Mouse (Mus musculus): ENCODE results near the gene Ank.
"Not testable (repeated sequence)": the region's sequence is repeated elsewhere in the genome, so short reads cannot be mapped to it uniquely, and the experiment has no call there.

The Ank gene

GRCm38 (mm10) chr15:27467081-27467491 lies 609 bp downstream of the Ank start:
- DNase-seq (ENCODE audit: low spot score): no peak

GRCm38 (mm10) chr15:27467641-27468040 lies 1.2 kb downstream of the Ank start:
- no peak for DNase-seq (ENCODE audit: low spot score)

GRCm38 (mm10) chr15:27468822-27469488 lies 2.5 kb downstream of the Ank start:
- no peak for DNase-seq (ENCODE audit: low spot score)

GRCm38 (mm10) chr15:27470346-27470745 lies 3.9 kb downstream of the Ank start:
- not testable (repeated sequence) for DNase-seq (ENCODE audit: low spot score)

DNA sequence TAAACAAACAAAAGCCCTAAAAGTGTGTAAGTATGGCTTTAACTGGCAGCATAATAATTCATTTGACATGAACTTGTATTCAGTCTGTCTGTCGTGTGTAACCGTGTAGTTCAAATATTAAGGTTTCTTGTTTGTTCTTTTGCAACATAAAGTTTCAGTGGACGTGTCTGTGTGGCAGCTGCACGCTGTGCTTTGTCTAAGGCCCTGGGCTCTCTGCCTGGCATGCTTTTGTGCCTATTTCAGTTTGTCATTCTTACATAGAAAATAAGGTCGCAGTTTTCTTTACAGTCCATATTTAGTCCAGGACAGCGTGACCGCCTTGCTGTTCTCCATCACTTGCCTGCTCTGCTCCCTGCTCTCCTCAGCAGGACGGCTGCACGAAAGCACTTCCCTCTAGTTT lies 5.8 kb downstream of the Ank start:
- no peak for DNase-seq (ENCODE audit: low spot score)

GRCm38 (mm10) chr15:27475988-27476387 lies 9.5 kb downstream of the Ank start:
- no peak for DNase-seq (ENCODE audit: low spot score)

GRCm38 (mm10) chr15:27476671-27477070 lies 10.2 kb downstream of the Ank start:
- DNase-seq (ENCODE audit: low spot score): no peak

- no peak for DNase-seq (ENCODE audit: low spot score)
These were observed 10.7 kb downstream of the Ank start for GRCm38 (mm10) chr15:27477159-27477558.

DNA sequence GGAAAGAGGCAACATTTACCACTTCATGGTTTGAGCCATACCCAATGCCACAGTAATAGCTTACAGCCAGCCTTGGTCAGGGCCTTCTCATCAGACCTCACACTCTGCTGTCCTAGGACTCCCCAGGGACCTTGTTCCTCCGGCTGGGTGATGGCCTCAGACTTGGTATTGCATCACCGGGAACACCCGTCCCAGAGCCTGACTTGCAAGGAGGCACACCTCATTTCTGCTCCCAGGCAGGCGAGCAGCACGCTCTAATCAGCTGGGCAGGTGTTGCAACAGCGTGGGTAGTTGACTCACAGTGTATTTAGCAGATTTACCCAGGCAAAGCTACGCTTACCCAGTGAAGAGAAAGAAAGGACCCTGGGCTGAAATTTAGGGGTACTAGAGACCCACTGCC lies 11.2 kb downstream of the Ank start:
- no peak for DNase-seq (ENCODE audit: low spot score)

DNA sequence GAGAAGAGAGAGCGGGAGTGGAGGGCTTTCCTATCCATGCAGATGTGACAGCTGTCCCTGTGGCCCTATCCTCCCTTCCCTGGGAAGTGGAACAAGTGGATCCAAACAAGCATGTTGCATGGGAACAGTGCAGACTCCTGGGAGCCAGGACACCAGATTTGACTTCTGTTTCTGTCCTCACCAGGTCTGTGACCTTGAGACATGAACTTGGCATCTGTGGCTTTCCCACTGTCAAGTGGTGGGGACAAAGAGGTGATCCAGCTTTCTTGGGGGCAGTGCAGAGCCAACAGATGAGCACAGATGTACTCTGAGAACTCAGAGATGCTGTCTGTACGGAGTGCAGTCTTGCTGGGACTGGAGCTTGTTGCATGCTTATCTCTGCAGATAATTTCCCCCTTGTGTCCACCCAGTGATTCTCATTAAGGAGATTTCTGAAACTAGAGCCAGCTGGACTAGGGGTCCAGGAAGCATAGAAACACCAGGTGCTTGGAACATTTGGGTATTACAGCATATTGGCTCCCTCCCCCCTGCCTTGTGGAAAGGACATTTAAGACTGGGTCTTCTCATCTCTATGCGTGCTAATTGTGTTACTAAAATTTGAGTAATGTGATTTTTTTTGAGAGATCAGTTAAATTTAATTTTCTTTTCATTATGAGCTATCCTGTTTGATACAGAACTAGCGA lies 14.0 kb downstream of the Ank start:
- no peak for DNase-seq (ENCODE audit: low spot score)

DNA sequence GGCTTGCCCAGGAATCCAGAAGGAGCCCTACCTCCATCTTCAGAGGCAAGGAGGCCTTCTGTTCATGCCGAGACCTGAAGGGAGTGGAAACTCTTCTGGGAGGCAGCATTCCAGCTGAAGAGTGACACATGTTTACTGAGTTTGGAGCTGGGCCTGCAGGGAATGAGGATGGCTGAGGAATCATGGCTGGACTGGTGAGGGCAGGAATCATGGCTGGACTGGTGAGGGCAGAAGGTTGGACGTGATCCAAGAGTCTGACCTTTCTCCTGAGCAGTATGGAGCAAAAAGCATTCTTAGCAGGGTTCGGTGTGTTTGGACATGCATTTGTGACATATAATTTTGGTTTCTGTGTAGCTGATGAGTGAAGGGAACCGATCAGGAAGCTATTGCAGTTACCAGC lies 15.5 kb downstream of the Ank start:
- DNase-seq (ENCODE audit: low spot score): no peak

- DNase-seq (ENCODE audit: low spot score): no peak
These were observed 16.7 kb downstream of the Ank start for GRCm38 (mm10) chr15:27483183-27483582.

- DNase-seq (ENCODE audit: low spot score): no peak
These were observed 19.2 kb downstream of the Ank start for GRCm38 (mm10) chr15:27485567-27486278.

DNA sequence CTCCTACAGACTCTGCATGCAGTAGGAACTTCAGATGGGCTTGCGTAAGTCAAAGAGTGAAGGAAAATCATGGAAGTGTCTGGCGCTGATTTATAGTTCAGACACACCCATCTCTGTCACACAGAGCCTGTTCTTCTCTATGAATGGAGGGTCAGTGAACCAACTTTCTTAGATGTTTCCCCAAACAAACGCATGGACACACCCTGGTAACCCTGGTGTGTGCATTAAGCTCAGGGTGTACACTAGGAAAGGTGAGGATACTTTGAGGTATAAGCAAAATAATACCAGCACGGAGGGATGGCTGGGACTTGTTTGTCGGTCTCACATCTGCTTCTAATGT lies 19.8 kb downstream of the Ank start:
- DNase-seq (ENCODE audit: low spot score): no peak

- no peak for DNase-seq (ENCODE audit: low spot score)
These were observed 20.6 kb downstream of the Ank start for GRCm38 (mm10) chr15:27487059-27487458.

- DNase-seq (ENCODE audit: low spot score): no peak
These were observed 21.6 kb downstream of the Ank start for GRCm38 (mm10) chr15:27488042-27488441.

GRCm38 (mm10) chr15:27490676-27491075 lies 24.2 kb downstream of the Ank start:
- no peak for DNase-seq (ENCODE audit: low spot score)

DNA sequence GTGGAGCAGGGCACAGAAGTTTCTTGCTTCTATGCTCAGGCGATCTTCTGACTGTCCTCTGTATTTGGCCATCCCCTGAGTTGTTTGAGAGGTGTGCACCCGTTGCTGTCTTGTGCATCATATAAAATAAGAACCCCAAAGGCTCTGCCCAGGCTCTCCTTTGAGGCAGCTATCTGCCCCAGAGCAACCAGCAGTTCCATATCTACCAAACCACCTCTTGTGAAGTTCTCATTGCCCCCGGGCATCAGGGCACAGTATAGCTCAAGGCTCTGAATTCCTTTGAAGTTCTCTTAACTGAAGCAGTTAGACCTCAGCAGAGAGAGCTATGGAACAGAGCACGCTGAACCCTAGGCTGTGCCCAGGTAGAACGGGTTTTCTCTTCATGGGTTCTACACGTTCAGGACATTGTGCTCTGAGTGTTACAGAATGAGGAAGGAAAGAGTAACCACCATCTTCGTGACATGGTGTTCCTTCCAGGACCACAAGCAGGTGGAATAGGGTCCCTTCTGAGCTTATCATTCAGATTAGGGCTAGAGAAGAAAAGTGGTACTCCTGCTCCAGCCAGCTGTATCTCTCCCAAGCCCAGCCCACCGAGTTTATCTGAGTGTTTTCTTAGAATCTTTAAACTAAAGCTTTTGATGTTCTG lies 25.1 kb downstream of the Ank start:
- no peak for DNase-seq (ENCODE audit: low spot score)

- DNase-seq (ENCODE audit: low spot score): no peak
These were observed 25.7 kb downstream of the Ank start for GRCm38 (mm10) chr15:27492156-27492555.

GRCm38 (mm10) chr15:27492734-27493133 lies 26.3 kb downstream of the Ank start:
- DNase-seq (ENCODE audit: low spot score): no peak

GRCm38 (mm10) chr15:27493516-27493915 lies 27.0 kb downstream of the Ank start:
- DNase-seq (ENCODE audit: low spot score): no peak

DNA sequence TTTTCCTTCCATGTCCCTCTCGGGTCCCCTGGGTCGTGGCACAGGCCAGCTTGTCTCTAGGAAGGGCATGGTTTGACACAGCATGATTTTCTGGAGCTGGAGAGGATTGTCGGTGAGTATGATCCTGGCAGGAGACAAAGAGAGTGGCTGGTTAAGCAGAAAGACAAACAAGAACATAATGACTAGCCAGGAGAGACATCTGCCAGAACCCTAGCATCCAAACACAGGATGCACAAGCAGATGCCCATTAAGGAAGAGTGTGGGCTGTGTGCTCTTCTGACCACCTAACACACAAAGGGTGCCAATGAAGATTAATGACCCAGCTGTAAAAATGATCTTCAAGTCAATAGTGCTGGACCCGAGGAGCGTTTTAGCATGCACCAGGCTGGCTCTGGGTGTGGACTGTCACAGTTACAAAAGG lies 29.5 kb downstream of the Ank start:
- no peak for DNase-seq (ENCODE audit: low spot score)

All from T-cell, adult 2 months (primary cell).